In genomic region chr2:121724866-121725265, GRCm38 (mm10) we compare ENCODE assay signal across 32 mouse cellular contexts.
"Had no signal": no experiment of that assay in that cellular context is flagged by ENCODE, and none has a peak within 500 bp of the region (broad histone marks: within the 10 kb centered on the region; RNA-seq: fewer than 3 reads in every experiment).

No protein-coding gene starts in this region.

- ATAC-seq: liver, embryonic 12.5 days; liver, postnatal 0 days; lung, postnatal 0 days; midbrain, embryonic 13.5 days; midbrain, embryonic 15.5 days; midbrain, embryonic 16.5 days had no signal

- H3K27ac ChIP-seq: limb, embryonic 12.5 days; limb, embryonic 13.5 days; limb, embryonic 15.5 days; liver, embryonic 12.5 days; liver, embryonic 13.5 days; liver, embryonic 14.5 days; liver, embryonic 15.5 days; lung, embryonic 15.5 days; macrophage; midbrain, embryonic 10.5 days; midbrain, embryonic 12.5 days; midbrain, embryonic 13.5 days; midbrain, embryonic 15.5 days; neural tube, embryonic 12.5 days; neural tube, embryonic 13.5 days had no signal

- H3K4me3 ChIP-seq: limb, embryonic 12.5 days; limb, embryonic 13.5 days; limb, embryonic 15.5 days; liver, embryonic 12.5 days; liver, embryonic 13.5 days; liver, embryonic 15.5 days; lung, embryonic 15.5 days; megakaryocyte, embryonic 14.5 days; midbrain, embryonic 10.5 days; midbrain, embryonic 12.5 days; midbrain, embryonic 13.5 days; midbrain, embryonic 15.5 days; myocyte; neural tube, embryonic 12.5 days; neural tube, embryonic 13.5 days had no signal

- H3K4me1 ChIP-seq: limb, embryonic 12.5 days; limb, embryonic 15.5 days; liver, embryonic 12.5 days; liver, embryonic 13.5 days; liver, embryonic 15.5 days; lung, embryonic 15.5 days; megakaryocyte, embryonic 14.5 days; midbrain, embryonic 10.5 days; midbrain, embryonic 12.5 days; midbrain, embryonic 15.5 days; neural tube, embryonic 12.5 days had no signal

- H3K9ac ChIP-seq: limb, embryonic 12.5 days; limb, embryonic 13.5 days; limb, embryonic 15.5 days; liver, embryonic 12.5 days; liver, embryonic 13.5 days; liver, embryonic 14.5 days; liver, embryonic 15.5 days; liver, postnatal 0 days; lung, embryonic 14.5 days; lung, embryonic 15.5 days; midbrain, embryonic 12.5 days; midbrain, embryonic 13.5 days; midbrain, embryonic 15.5 days; neural tube, embryonic 12.5 days; neural tube, embryonic 13.5 days had no signal

- H3K36me3 ChIP-seq: limb, embryonic 12.5 days; limb, embryonic 13.5 days; limb, embryonic 15.5 days; liver, embryonic 12.5 days; liver, embryonic 13.5 days; liver, embryonic 15.5 days; lung, embryonic 15.5 days; midbrain, embryonic 10.5 days; midbrain, embryonic 12.5 days; midbrain, embryonic 13.5 days; midbrain, embryonic 15.5 days; neural tube, embryonic 12.5 days; neural tube, embryonic 13.5 days had no signal

- DNase-seq: left cerebral cortex, postnatal 4 days; liver; liver, embryonic 13.5 days; liver, postnatal 0 days; lung, adult 18-20 months; lung, adult 2 months; lung, embryonic 14.5 days; lung, postnatal 10 days; lung, postnatal 14 days; lung, postnatal 36 days; lung, postnatal 4 days; midbrain, embryonic 14.5 days had no signal

- H3K4me2 ChIP-seq: limb, embryonic 12.5 days; limb, embryonic 13.5 days; limb, embryonic 15.5 days; liver, embryonic 11.5 days; liver, embryonic 12.5 days; liver, embryonic 13.5 days; liver, embryonic 15.5 days; lung, embryonic 14.5 days; lung, embryonic 15.5 days; midbrain, embryonic 11.5 days; midbrain, embryonic 12.5 days; midbrain, embryonic 13.5 days; midbrain, embryonic 15.5 days; neural tube, embryonic 12.5 days; neural tube, embryonic 13.5 days had no signal

- H3K9me3 ChIP-seq: limb, embryonic 12.5 days; limb, embryonic 13.5 days; limb, embryonic 15.5 days; liver, embryonic 12.5 days; liver, embryonic 13.5 days; liver, embryonic 15.5 days; lung, embryonic 15.5 days; megakaryocyte, embryonic 14.5 days; midbrain, embryonic 10.5 days; midbrain, embryonic 12.5 days; midbrain, embryonic 15.5 days; neural tube, embryonic 12.5 days; neural tube, embryonic 13.5 days had no signal

- H3K27me3 ChIP-seq: limb, embryonic 12.5 days; limb, embryonic 13.5 days; limb, embryonic 15.5 days; liver, embryonic 12.5 days; liver, embryonic 13.5 days; liver, embryonic 15.5 days; lung, embryonic 15.5 days; megakaryocyte, embryonic 14.5 days; midbrain, embryonic 12.5 days; midbrain, embryonic 13.5 days; midbrain, embryonic 15.5 days; neural tube, embryonic 12.5 days; neural tube, embryonic 13.5 days had no signal
